Mouse (Mus musculus): ENCODE data around the gene Gm15217.
A peak's percentile ranks its signal among the peaks of the same experiment; 100 is the strongest.

Gm15217 gene

GRCm38 (mm10) chr14:46398091-46398695 lies 19.0 kb downstream of the Gm15217 start:
- DNase-seq (ENCODE audit: low spot score): peak; percentile 72

- no peak for DNase-seq (ENCODE audit: low spot score)
Measured at GRCm38 (mm10) chr14:46399925-46400324, 20.7 kb downstream of the Gm15217 start.

- DNase-seq (ENCODE audit: low spot score): no peak
Measured at GRCm38 (mm10) chr14:46408319-46408718, 29.1 kb downstream of the Gm15217 start.

GRCm38 (mm10) chr14:46409016-46409415 lies 29.8 kb downstream of the Gm15217 start:
- DNase-seq (ENCODE audit: low spot score): no peak

GRCm38 (mm10) chr14:46410557-46411120 lies 31.4 kb downstream of the Gm15217 start:
- no peak for DNase-seq (ENCODE audit: low spot score)

- no peak for DNase-seq (ENCODE audit: low spot score)
Measured at GRCm38 (mm10) chr14:46412497-46413000, 33.3 kb downstream of the Gm15217 start.

- DNase-seq (ENCODE audit: low spot score): no peak
Measured at GRCm38 (mm10) chr14:46418371-46419097, 39.3 kb downstream of the Gm15217 start.

GRCm38 (mm10) chr14:46419269-46419668 lies 40.1 kb downstream of the Gm15217 start:
- DNase-seq (ENCODE audit: low spot score): no peak

- no peak for DNase-seq (ENCODE audit: low spot score)
Measured at GRCm38 (mm10) chr14:46421823-46422222, 42.6 kb downstream of the Gm15217 start.

GRCm38 (mm10) chr14:46427251-46427650 lies 48.0 kb downstream of the Gm15217 start:
- DNase-seq (ENCODE audit: low spot score): no peak

GRCm38 (mm10) chr14:46430231-46430630 lies 51.0 kb downstream of the Gm15217 start:
- DNase-seq (ENCODE audit: low spot score): no peak

All from urinary bladder, postnatal 14 days (tissue).